Mouse (Mus musculus) urinary bladder, postnatal 25 days (tissue): ENCODE results near the gene Trim3.

Experiments
- DNase-seq: peaks from one replicate; pipeline ENCODE4 v3.0.0; 2022; ENCODE audit warnings: low spot score

Trim3 gene

GRCm38 (mm10) chr7:105633127-105633800 is at the start of gene Trim3:
TSS of gene Trim3 (minus strand) at chr7:105633571.
- DNase-seq: peak; percentile 91

- peak; percentile 61 for DNase-seq
These were observed 17.5 kb upstream of the Trim3 start, which contains the start of gene Dnhd1 for GRCm38 (mm10) chr7:105650639-105651435. TSS of gene Dnhd1 (plus strand) at chr7:105650827.

GRCm38 (mm10) chr7:105641936-105642335 is 8.6 kb upstream of the Trim3 start:
- no peak for DNase-seq

- DNase-seq: no peak
These were observed 7.5 kb upstream of the Trim3 start for GRCm38 (mm10) chr7:105640894-105641255.

GRCm38 (mm10) chr7:105640233-105640893 is 7.0 kb upstream of the Trim3 start, which contains the start of the genes Arfip2 and Gm45799:
TSS of gene Arfip2 (minus strand) at chr7:105640416.
TSS of gene Gm45799 (plus strand) at chr7:105640552.
- peak; percentile 94 for DNase-seq

- no peak for DNase-seq
These were observed 6.4 kb upstream of the Trim3 start, which contains the start of gene Timm10b for GRCm38 (mm10) chr7:105639756-105640155. TSS of gene Timm10b (plus strand) at chr7:105640056.

GRCm38 (mm10) chr7:105639304-105639703 is 5.9 kb upstream of the Trim3 start:
- DNase-seq: no peak

- no peak for DNase-seq
These were observed 5.4 kb upstream of the Trim3 start for GRCm38 (mm10) chr7:105638776-105639175.

- DNase-seq: no peak
These were observed 2.4 kb upstream of the Trim3 start for GRCm38 (mm10) chr7:105635726-105636125.

GRCm38 (mm10) chr7:105634272-105634920 is 1.0 kb upstream of the Trim3 start:
- no peak for DNase-seq

GRCm38 (mm10) chr7:105633801-105634135 is 397 bp upstream of the Trim3 start:
- DNase-seq: no peak

- no peak for DNase-seq
These were observed 809 bp downstream of the Trim3 start for GRCm38 (mm10) chr7:105632551-105632972.

- DNase-seq: no peak
These were observed 4.7 kb downstream of the Trim3 start for GRCm38 (mm10) chr7:105628633-105629032.

- no peak for DNase-seq
These were observed 8.0 kb downstream of the Trim3 start for GRCm38 (mm10) chr7:105625397-105625796.

GRCm38 (mm10) chr7:105621646-105622292 is 11.6 kb downstream of the Trim3 start:
- DNase-seq: no peak

- DNase-seq: no peak
These were observed 12.3 kb downstream of the Trim3 start for GRCm38 (mm10) chr7:105621053-105621452.

GRCm38 (mm10) chr7:105619701-105620100 is 13.7 kb downstream of the Trim3 start:
- DNase-seq: no peak

GRCm38 (mm10) chr7:105617810-105618209 is 15.6 kb downstream of the Trim3 start:
- no peak for DNase-seq

GRCm38 (mm10) chr7:105616561-105616960 is 16.8 kb downstream of the Trim3 start:
- DNase-seq: no peak

GRCm38 (mm10) chr7:105615720-105616119 is 17.7 kb downstream of the Trim3 start:
- DNase-seq: no peak

GRCm38 (mm10) chr7:105614400-105614799 is 19.0 kb downstream of the Trim3 start:
- DNase-seq: no peak

GRCm38 (mm10) chr7:105611767-105612166 is 21.6 kb downstream of the Trim3 start:
- DNase-seq: no peak
